Mouse (Mus musculus) ovary, postnatal 14 days (tissue): ENCODE measurements around the gene Dnaaf2.
"Not testable (repeated sequence)": the region's sequence is repeated elsewhere in the genome, so short reads cannot be mapped to it uniquely, and the experiment has no call there.

Source experiments
- DNase-seq: peaks from one replicate; pipeline ENCODE4 v3.0.0; 2022; ENCODE audit warnings: low spot score

Gene Dnaaf2

DNA sequence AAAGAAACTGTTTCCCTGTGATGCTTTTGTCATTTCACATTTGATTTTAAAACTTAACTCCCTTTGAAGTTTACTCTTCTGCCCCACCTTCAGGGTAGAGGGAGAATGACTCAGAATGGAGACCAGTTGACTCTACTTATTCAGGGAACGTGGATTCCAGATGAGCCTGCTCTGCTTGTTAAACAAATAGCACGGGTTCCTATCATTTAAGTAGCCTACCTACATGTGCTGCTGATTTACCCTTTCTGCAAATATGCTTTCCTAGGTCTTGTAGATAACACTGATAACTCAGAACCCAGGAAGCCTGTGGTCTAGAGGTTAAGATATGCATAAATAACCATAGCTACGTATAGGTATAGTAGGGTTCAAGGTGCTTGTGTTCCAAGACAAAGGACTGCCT lies 33.3 kb downstream of the Dnaaf2 start:
- DNase-seq: no peak

DNA sequence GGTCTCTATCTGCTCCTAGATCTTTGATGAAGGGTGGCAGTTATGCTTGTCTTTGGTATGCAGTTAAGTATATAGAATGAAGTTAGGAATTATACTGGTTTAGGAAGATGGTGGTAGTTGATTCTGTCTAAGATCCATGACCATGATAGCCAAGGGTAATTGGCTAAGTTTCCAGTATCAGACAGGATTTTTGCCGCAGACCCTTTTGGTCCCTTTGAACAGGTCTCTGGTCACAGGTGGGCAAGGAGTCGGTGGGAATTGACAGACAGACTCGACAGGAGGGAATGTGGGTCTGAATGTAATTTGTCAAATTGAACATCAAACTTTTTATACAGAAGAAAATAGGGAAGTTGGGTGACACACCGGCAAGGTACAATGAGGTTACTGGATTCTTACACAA lies 34.6 kb downstream of the Dnaaf2 start:
- DNase-seq: not testable (repeated sequence)

DNA sequence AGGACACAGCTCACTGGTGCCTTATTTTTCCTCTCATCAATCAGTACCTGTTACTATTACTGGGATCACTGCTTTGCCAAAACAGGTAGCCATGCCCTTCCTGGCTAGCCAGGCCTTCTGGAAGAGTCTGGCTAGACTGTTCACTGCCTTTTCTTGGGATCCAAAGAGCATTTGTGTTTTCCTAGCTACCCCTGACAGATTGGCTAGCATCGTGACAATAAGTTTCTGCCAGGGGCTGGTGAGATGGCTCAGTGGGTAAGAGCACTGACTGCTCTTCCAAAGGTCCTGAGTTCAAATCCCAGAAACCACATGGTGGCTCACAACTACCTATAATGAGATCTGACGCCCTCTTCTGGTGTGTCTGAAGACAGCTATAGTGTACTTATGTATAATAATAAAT lies 37.6 kb downstream of the Dnaaf2 start:
- not testable (repeated sequence) for DNase-seq

DNA sequence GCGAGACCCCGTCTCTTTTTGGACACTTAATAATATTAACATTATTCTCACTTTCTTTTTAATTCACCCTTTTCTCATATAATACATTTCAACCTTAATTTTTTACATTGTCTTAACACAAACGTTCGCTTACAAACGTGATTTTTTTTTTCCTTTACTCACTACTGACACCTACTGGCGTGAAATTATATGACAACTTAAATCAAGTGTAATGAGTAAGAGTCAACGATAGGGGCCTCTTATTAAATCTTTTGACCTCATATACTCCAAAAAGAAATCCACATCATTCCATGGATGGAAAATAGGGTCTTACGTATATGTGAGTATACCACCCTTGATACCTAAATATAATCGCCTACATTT lies 38.7 kb downstream of the Dnaaf2 start:
- no peak for DNase-seq

DNA sequence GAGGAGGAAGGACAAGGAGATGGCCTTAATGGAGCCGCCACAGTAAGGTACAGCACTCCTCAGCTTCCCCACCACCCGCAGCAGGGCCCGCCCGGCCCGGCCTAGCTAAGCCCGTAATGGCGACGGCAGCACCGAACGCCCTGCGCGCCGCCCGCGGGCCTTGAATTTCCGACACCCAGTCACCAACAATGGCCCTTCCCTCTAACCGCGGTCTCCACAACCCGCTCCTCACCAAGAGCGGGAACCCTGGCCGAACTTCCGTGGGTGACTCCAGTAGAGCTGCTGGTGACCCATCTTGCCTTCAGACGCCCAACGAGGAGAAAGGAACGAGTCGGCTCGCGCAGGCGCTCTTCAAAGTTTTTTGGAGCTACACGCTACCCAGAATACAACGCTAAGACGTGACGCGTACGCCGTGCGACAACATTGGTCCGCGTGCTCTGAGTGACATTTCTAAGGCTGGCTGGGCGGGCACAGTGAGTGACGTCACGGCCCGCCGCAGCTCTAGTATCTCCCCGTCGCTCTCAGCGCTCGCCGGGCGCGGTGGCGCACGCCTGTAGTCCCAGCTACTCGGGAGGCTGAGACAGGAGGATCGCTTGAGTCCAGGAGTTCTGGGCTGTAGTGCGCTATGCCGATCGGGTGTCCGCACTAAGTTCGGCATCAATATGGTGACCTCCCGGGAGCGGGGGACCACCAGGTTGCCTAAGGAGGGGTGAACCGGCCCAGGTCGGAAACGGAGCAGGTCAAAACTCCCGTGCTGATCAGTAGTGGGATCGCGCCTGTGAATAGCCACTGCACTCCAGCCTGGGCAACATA lies 39.3 kb downstream of the Dnaaf2 start, which contains the start of gene Rps29:
Gene Rps29, minus strand, starts transcription at position 422 of the 813 bp plus-strand sequence.
- peak; percentile 95 for DNase-seq

DNA sequence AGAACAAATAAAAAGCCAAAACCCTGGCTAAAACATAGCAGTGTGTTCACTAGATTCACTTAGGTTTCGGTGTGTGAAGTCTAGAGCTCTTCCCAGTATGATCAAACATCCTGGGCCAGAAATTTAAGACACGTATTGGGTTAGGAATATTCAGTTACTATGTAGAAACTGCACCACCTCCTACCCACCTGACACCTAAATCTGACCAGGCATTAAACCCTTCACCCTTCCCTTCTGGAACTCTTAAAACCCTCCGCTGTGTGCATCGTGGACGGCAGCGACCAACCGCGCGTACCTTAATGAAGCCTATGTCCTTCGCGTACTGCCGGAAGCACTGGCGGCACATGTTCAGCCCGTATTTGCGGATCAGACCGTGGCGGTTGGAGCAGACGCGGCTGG lies 39.9 kb downstream of the Dnaaf2 start:
- DNase-seq: no peak

DNA sequence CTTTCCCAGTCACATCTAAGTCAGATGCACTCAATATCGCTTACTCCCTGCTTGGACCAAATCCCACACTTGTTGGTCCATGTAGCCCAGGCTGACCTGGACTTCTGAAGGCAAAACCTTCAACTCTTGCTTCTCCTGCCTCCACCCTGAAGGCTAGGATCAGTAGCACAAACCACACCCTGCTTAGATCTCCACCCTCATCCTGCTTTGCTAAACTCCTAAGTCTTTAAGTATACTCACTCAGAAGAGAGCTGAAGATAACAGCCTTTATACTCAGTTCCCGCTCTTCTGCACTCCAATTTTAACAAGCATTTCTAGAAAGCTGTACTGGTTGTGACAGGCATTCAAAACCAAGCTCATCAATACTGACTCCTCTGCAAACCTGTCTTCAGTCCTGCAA lies 41.1 kb downstream of the Dnaaf2 start:
- no peak for DNase-seq

DNA sequence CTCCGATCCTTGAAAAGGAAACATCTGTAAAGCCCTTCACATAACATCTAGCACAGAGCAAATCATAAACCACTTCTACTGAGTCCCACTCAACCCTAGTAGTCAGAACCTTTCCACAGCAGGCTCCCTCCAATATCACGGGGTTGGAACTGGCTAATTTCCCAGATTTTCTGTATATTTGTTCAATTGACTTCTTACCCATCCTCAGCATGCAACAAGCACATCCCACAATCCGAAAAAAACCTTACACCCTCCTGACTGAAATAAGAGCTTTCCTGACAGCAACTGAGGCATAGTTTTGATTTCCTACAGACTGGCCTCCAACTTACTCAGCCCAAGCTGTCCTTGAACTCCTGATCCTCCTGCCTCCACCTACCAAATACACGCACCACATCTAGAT lies 41.8 kb downstream of the Dnaaf2 start:
- no peak for DNase-seq

DNA sequence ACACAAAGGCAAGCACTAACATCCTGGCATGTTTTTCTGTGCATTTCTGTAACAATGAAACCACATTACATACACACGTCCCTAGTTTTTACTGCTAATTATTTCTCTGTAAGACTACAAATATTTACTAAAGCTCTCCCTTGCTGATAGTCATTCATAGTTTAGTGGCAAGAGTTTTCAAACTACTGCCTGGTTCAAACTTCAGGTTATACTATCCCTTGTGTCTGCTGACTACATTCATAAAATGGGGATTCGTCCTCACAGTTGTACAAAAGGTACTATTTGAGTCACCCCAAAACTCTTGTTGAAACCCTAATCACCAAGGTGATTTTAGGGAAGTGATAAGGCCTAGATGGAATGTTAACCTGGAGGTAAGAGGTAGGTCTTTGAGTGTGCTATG lies 42.3 kb downstream of the Dnaaf2 start:
- DNase-seq: no peak

DNA sequence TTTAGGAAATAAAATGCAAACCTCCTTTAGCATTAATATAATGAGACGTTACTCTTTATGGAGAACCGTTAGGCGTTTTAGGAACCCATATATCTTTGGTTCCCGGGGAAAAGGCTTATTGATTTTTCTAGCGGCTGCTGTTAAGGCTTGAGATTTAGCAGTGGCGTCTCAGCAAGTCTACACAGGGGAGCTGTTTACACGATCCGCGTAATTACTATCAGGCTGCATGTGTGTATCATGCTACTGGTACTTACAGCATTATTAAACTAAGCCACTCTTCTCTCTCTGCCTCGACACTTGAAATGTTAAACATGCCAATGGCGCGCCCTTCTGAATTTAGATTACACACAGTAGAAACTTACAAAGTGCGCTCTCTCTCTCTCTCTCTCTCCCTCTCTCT lies 48.2 kb downstream of the Dnaaf2 start:
- DNase-seq: no peak

DNA sequence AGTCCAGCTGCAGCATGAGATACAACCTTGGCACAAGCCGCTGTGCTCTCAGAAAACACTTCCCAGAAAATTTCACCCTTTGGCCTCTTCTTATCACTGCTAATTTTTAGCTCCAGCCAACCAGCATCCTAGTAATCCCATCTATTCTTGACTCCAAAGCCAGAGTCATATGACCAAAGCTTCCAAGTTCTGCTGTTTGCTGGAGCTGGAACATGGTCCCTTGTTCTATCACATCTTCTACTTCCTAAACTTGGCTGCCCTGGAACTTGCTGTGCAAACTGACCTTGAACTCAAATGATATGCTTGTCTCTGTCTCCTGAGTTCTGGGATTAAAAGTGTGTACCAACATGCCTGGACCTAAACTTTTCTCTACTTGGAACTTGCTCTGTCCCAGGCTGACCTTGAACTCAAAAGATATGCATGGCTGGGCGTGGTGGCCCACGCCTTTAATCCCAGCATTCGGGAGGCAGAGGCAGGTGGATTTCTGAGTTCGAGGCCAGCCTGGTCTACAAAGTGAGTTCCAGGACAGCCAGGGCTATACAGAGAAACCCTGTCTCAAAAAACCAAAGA lies 51.0 kb downstream of the Dnaaf2 start:
- DNase-seq: no peak

DNA sequence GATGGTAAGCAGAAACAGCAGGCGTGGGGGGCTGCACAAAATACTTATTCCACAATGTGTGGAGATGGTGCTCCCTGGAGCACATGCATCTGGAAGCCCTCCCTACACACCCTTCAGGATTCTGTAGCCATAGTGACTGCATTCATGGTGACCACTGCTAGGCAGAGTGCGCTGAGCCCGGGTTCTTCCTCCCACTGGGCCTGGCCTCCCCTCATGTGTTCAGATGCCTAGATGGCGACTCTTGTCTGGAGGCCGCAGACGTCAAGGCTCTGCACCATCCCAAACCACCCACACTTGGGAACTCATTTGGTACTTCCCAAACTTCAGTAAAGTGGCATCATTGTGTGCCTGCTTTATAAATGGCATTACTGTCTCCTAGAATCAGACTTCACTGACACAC lies 54.8 kb downstream of the Dnaaf2 start:
- DNase-seq: no peak

DNA sequence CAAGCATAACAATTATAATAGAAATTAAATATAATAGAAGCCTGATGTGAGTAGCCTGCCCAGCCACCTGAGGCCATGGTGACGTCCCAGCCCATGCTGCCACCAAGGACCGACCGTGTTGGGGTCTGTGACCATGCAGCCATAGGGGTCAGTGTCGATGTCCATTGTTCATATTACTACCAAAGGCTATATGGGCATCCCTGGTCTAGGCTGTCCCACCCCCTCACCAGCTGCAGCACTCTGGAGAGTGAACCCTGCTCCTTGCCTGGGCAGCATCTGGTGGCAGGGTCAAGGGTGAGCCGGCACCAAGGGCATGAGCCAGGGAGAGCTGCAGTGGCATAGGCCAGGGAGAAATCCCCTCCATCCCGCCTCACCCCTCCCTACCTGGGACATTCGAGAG lies 58.4 kb downstream of the Dnaaf2 start:
- no peak for DNase-seq

DNA sequence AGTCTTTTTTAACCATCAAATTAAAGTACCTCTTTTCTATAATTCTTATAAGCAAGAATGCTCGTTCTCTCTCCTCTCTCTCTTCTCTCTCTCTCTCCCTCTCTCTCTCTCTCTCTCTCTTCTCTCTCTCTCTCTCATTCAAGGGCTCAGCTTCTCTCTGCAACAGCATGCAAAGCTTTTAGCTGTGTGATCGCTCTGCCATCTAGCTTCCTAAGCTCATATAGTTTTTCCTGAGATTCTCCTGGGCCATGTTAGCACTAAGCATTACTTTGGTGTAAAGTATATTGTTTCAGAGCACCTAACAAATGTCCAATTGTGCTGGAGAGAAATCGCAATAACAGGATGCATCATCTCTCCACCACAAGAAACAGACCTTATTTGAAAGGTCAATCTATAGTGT lies 59.0 kb downstream of the Dnaaf2 start:
- DNase-seq: no peak
